Mouse (Mus musculus) heart, adult 2 months (tissue): ENCODE data around the gene Clec12b.
"Not testable (repeated sequence)": the region's sequence is repeated elsewhere in the genome, so short reads cannot be mapped to it uniquely, and the experiment has no call there.

Experiments
- CTCF ChIP-seq: fragments of 200-600 bp; IDR thresholded peaks from 2 replicates; pipeline ENCODE4 v1.8.1; 2022; ENCODE audit warnings: antibody characterized with exemption, mild to moderate bottlenecking, moderate library complexity
- EP300 ChIP-seq: fragments of 200-500 bp; IDR thresholded peaks from 2 replicates; pipeline ENCODE4 v1.6.1; 2011; ENCODE audit warnings: low read depth, low read length, control low read depth; ENCODE audit not compliant: insufficient read depth

DNA sequence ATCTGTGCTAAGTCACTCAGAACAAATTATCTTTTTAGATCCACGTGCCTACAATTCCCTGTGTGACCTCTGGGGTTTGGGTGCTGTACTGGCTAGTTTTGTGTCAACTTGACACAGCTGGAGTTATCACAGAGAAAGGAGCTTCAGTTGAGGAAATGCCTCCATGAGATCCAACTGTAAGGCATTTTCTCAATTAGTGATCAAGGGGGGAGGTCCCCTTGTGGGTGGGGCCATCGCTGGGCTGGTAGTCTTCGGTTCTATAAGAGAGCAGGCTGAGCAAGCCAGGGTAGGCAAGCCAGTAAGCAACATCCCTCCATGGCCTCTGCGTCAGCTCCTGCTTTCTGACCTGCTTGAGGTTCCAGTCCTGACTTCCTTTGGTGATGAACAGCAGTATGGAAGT, 43.3 kb downstream of the Clec12b start, which contains the start of gene Clec12a:
- TF ChIP-seq EP300, CTCF: not testable (repeated sequence)
